Mouse (Mus musculus): Measurements from ENCODE around the gene C77080.
A peak's percentile ranks its signal among the peaks of the same experiment; 100 is the strongest.

Gene C77080

GRCm38 (mm10) chr4:129261196-129261595 lies at the start of gene C77080:
TSS of gene C77080 (minus strand) at chr4:129261404.
- no peak for DNase-seq (ENCODE audit: low spot score)

GRCm38 (mm10) chr4:129307936-129308335 lies 46.7 kb upstream of the C77080 start:
- no peak for DNase-seq (ENCODE audit: low spot score)

GRCm38 (mm10) chr4:129304306-129304705 lies 43.1 kb upstream of the C77080 start:
- no peak for DNase-seq (ENCODE audit: low spot score)

- no peak for DNase-seq (ENCODE audit: low spot score)
Observed at GRCm38 (mm10) chr4:129303816-129304215, 42.6 kb upstream of the C77080 start.

GRCm38 (mm10) chr4:129303401-129303800 lies 42.2 kb upstream of the C77080 start:
- DNase-seq (ENCODE audit: low spot score): no peak

- DNase-seq (ENCODE audit: low spot score): no peak
Observed at GRCm38 (mm10) chr4:129299121-129299520, 37.9 kb upstream of the C77080 start.

GRCm38 (mm10) chr4:129297724-129298123 lies 36.5 kb upstream of the C77080 start:
- DNase-seq (ENCODE audit: low spot score): no peak

- no peak for DNase-seq (ENCODE audit: low spot score)
Observed at GRCm38 (mm10) chr4:129296066-129296465, 34.9 kb upstream of the C77080 start.

- DNase-seq (ENCODE audit: low spot score): no peak
Observed at GRCm38 (mm10) chr4:129295188-129295587, 34.0 kb upstream of the C77080 start.

- no peak for DNase-seq (ENCODE audit: low spot score)
Observed at GRCm38 (mm10) chr4:129293702-129294101, 32.5 kb upstream of the C77080 start.

GRCm38 (mm10) chr4:129292831-129293230 lies 31.6 kb upstream of the C77080 start:
- DNase-seq (ENCODE audit: low spot score): no peak

- no peak for DNase-seq (ENCODE audit: low spot score)
Observed at GRCm38 (mm10) chr4:129289671-129290070, 28.5 kb upstream of the C77080 start.

- no peak for DNase-seq (ENCODE audit: low spot score)
Observed at GRCm38 (mm10) chr4:129288067-129288466, 26.9 kb upstream of the C77080 start.

- DNase-seq (ENCODE audit: low spot score): no peak
Observed at GRCm38 (mm10) chr4:129287472-129287981, 26.3 kb upstream of the C77080 start, which contains the start of gene Sync. TSS of gene Sync (plus strand) at chr4:129287617.

- DNase-seq (ENCODE audit: low spot score): no peak
Observed at GRCm38 (mm10) chr4:129286683-129287471, 25.7 kb upstream of the C77080 start.

- no peak for DNase-seq (ENCODE audit: low spot score)
Observed at GRCm38 (mm10) chr4:129286001-129286682, 24.9 kb upstream of the C77080 start.

GRCm38 (mm10) chr4:129284685-129285084 lies 23.5 kb upstream of the C77080 start:
- no peak for DNase-seq (ENCODE audit: low spot score)

- no peak for DNase-seq (ENCODE audit: low spot score)
Observed at GRCm38 (mm10) chr4:129283226-129283625, 22.0 kb upstream of the C77080 start.

- DNase-seq (ENCODE audit: low spot score): no peak
Observed at GRCm38 (mm10) chr4:129282786-129283185, 21.6 kb upstream of the C77080 start.

GRCm38 (mm10) chr4:129276453-129276865 lies 15.3 kb upstream of the C77080 start:
- peak; percentile 89 for DNase-seq (ENCODE audit: low spot score)

GRCm38 (mm10) chr4:129272756-129273046 lies 11.5 kb upstream of the C77080 start:
- no peak for DNase-seq (ENCODE audit: low spot score)

- DNase-seq (ENCODE audit: low spot score): no peak
Observed at GRCm38 (mm10) chr4:129271991-129272755, 11.0 kb upstream of the C77080 start.

GRCm38 (mm10) chr4:129268698-129269097 lies 7.5 kb upstream of the C77080 start:
- no peak for DNase-seq (ENCODE audit: low spot score)
